Mouse (Mus musculus): ENCODE data around the gene 4933424G06Rik. TPM values are rescaled to one million over a fixed set of nuclear protein-coding genes. Genes with fewer than 3 reads are reported as not detected.
"Not testable (repeated sequence)": the region's sequence is repeated elsewhere in the genome, so short reads cannot be mapped to it uniquely, and the experiment has no call there.

4933424G06Rik gene
- polyA plus RNA-seq (2014; fragmentation: Nextera tagmentation; extraction: Ambion mirVana) = 0.40 and 0.92 TPM in 2 replicates

- Histone ChIP-seq H3K9me3 (ENCODE audit: control insufficient read depth, low read length) (no peaks in the 10 kb centered on the region), H3K9ac (replicated peaks; ENCODE audit: low read depth, low read length) (peak within 1 kb of the TSS; percentile 77), H3K4me1 (ENCODE audit: control insufficient read depth, insufficient read depth, low read length) (peaks cover 10% of the 10 kb centered on the region), H3K36me3 (ENCODE audit: control insufficient read depth, insufficient read depth, low read length) (0 out of 2 replicates have a peak, but pooled peaks cover 4% of the 10 kb centered on the region), H3K4me2 (ENCODE audit: low read depth, low read length) (peak within 1 kb of the TSS; percentile 83), H3K4me3 (ENCODE audit: low read depth, low read length) (peak within 1 kb of the TSS; percentile 72), H3K27ac (ENCODE audit: low read depth, low read length) (peak within 1 kb of the TSS; percentile 68), H3K27me3 (ENCODE audit: control insufficient read depth, insufficient read depth, low read length) (no peaks in the 10 kb centered on the region)
- WGBS = 0% methylated on average over 29 of the region's 29 CpGs
- peak; percentile 97 for ATAC-seq (ENCODE audit: low read depth)
These were observed at the start of gene 4933424G06Rik for GRCm38 (mm10) chr1:36709854-36710280. 4933424G06Rik (plus strand) TSS chr1:36710149.

- Histone ChIP-seq H3K27ac (ENCODE audit: low read depth, low read length) (no peak overlapping the region), H3K36me3 (ENCODE audit: control insufficient read depth, insufficient read depth, low read length) (no peaks in the 10 kb centered on the region), H3K27me3 (ENCODE audit: control insufficient read depth, insufficient read depth, low read length) (no peaks in the 10 kb centered on the region), H3K9ac (replicated peaks; ENCODE audit: low read depth, low read length) (no peak overlapping the region), H3K4me1 (ENCODE audit: control insufficient read depth, insufficient read depth, low read length) (no peaks in the 10 kb centered on the region), H3K9me3 (ENCODE audit: control insufficient read depth, low read length) (no peaks in the 10 kb centered on the region), H3K4me2 (ENCODE audit: low read depth, low read length) (no peak overlapping the region), H3K4me3 (ENCODE audit: low read depth, low read length) (no peak overlapping the region)
- ATAC-seq (ENCODE audit: low read depth) = no peak
- 77% methylated on average over 4 of the region's 4 CpGs for WGBS
These were observed 45.5 kb upstream of the 4933424G06Rik start for GRCm38 (mm10) chr1:36664457-36664856.

GRCm38 (mm10) chr1:36665165-36665723 lies 44.7 kb upstream of the 4933424G06Rik start:
- Histone ChIP-seq H3K36me3 (ENCODE audit: control insufficient read depth, insufficient read depth, low read length) (no peaks in the 10 kb centered on the region), H3K9me3 (ENCODE audit: control insufficient read depth, low read length) (no peaks in the 10 kb centered on the region), H3K4me3 (ENCODE audit: low read depth, low read length) (no peak overlapping the region), H3K27ac (ENCODE audit: low read depth, low read length) (no peak overlapping the region), H3K4me1 (ENCODE audit: control insufficient read depth, insufficient read depth, low read length) (no peaks in the 10 kb centered on the region), H3K9ac (replicated peaks; ENCODE audit: low read depth, low read length) (no peak overlapping the region), H3K27me3 (ENCODE audit: control insufficient read depth, insufficient read depth, low read length) (no peaks in the 10 kb centered on the region), H3K4me2 (ENCODE audit: low read depth, low read length) (no peak overlapping the region)
- WGBS = 63% methylated on average over 11 of the region's 11 CpGs
- ATAC-seq (ENCODE audit: low read depth) = no peak

GRCm38 (mm10) chr1:36665934-36666333 lies 44.0 kb upstream of the 4933424G06Rik start:
- 60% methylated on average over 4 of the region's 4 CpGs for WGBS
- no peak for ATAC-seq (ENCODE audit: low read depth)
- no peaks in the 10 kb centered on the region for H3K36me3 ChIP-seq (ENCODE audit: control insufficient read depth, insufficient read depth, low read length)

DNA sequence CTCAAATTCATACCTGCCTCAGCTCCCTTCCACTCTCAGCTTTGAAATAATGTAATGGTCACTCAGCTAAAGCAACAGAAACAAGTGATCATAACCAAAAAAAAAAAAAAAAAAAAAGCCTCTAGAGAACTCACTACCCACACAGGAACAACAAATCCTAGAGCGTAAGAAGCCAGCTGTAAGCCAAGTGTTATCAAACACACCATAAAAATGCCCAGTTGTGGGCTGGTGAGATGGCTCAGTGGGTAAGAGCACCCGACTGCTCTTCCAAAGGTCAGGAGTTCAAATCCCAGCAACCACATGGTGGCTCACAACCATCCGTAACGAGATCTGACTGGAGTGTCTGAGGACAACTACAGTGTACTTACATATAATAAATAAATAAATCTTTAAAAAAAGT lies 41.9 kb upstream of the 4933424G06Rik start:
- H3K4me1 ChIP-seq (ENCODE audit: control insufficient read depth, insufficient read depth, low read length); H3K9ac ChIP-seq (replicated peaks; ENCODE audit: low read depth, low read length); H3K27ac ChIP-seq (ENCODE audit: low read depth, low read length); H3K36me3 ChIP-seq (ENCODE audit: control insufficient read depth, insufficient read depth, low read length); ATAC-seq (ENCODE audit: low read depth); H3K9me3 ChIP-seq (ENCODE audit: control insufficient read depth, low read length); H3K4me2 ChIP-seq (ENCODE audit: low read depth, low read length); H3K4me3 ChIP-seq (ENCODE audit: low read depth, low read length); H3K27me3 ChIP-seq (ENCODE audit: control insufficient read depth, insufficient read depth, low read length): not testable (repeated sequence)
- 71% methylated on average over 4 of the region's 4 CpGs for WGBS

More at GRCm38 (mm10) chr1:36665934-36666333, 44.0 kb upstream of the 4933424G06Rik start:
- Histone ChIP-seq H3K4me3 (ENCODE audit: low read depth, low read length) (no peak overlapping the region), H3K27ac (ENCODE audit: low read depth, low read length) (no peak overlapping the region), H3K4me2 (ENCODE audit: low read depth, low read length) (no peak overlapping the region), H3K27me3 (ENCODE audit: control insufficient read depth, insufficient read depth, low read length) (no peaks in the 10 kb centered on the region), H3K9ac (replicated peaks; ENCODE audit: low read depth, low read length) (no peak overlapping the region), H3K4me1 (ENCODE audit: control insufficient read depth, insufficient read depth, low read length) (no peaks in the 10 kb centered on the region), H3K9me3 (ENCODE audit: control insufficient read depth, low read length) (no peaks in the 10 kb centered on the region)

DNA sequence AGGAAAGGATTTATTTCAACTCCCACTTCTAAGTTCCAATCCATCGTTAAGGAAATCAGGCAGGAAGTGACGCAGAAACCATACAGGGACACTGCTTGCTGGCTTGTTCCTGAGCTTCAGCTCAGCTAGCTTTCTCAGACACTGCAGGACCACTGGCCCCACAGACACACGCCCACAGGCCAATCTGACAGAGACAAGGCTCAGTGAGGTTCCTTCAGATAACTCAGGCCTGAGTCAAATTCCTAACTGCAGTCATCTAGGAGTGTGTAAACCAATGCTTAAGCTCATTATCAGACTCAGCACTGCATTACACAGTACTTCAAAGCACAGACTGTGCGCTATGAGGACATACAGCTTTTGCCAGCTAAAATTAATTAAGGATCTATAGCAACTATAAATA lies 39.7 kb upstream of the 4933424G06Rik start:
- H3K9me3 ChIP-seq (ENCODE audit: control insufficient read depth, low read length) = no peaks in the 10 kb centered on the region
- H3K4me3 ChIP-seq (ENCODE audit: low read depth, low read length) = no peak overlapping the region
- ATAC-seq (ENCODE audit: low read depth) = no peak
- no peak overlapping the region for H3K9ac ChIP-seq (replicated peaks; ENCODE audit: low read depth, low read length)
- no peaks in the 10 kb centered on the region for H3K4me1 ChIP-seq (ENCODE audit: control insufficient read depth, insufficient read depth, low read length)
- no peaks in the 10 kb centered on the region for H3K27me3 ChIP-seq (ENCODE audit: control insufficient read depth, insufficient read depth, low read length)
- WGBS = 77% methylated on average over 4 of the region's 4 CpGs
- H3K36me3 ChIP-seq (ENCODE audit: control insufficient read depth, insufficient read depth, low read length) = no peaks in the 10 kb centered on the region
- no peak overlapping the region for H3K4me2 ChIP-seq (ENCODE audit: low read depth, low read length)
- H3K27ac ChIP-seq (ENCODE audit: low read depth, low read length) = no peak overlapping the region

DNA sequence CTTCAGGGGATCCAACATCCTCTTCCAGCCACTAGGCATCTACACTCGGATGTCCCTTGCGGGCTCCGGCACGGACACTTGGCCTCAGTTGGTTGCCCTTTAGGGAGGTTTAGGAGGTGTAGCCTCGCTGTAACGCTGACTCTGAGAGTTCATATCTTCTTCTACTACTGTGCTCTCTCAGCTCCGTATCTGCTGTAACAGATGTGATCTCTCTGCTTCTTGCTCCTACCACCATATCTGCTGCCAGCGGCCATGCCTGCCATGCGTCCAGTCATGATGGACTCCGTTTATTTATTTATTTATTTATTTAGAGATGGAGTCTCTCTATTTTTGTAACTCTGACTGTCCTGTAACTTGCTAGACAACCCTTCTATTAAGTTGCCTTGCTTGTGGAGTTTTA lies 38.7 kb upstream of the 4933424G06Rik start:
- no peaks in the 10 kb centered on the region for H3K9me3 ChIP-seq (ENCODE audit: control insufficient read depth, low read length)
- H3K4me1 ChIP-seq (ENCODE audit: control insufficient read depth, insufficient read depth, low read length) = no peaks in the 10 kb centered on the region
- no peak overlapping the region for H3K4me2 ChIP-seq (ENCODE audit: low read depth, low read length)
- no peak overlapping the region for H3K9ac ChIP-seq (replicated peaks; ENCODE audit: low read depth, low read length)
- no peak overlapping the region for H3K4me3 ChIP-seq (ENCODE audit: low read depth, low read length)
- H3K36me3 ChIP-seq (ENCODE audit: control insufficient read depth, insufficient read depth, low read length) = no peaks in the 10 kb centered on the region
- WGBS = 93% methylated on average over 10 of the region's 10 CpGs
- H3K27me3 ChIP-seq (ENCODE audit: control insufficient read depth, insufficient read depth, low read length) = no peaks in the 10 kb centered on the region
- no peak overlapping the region for H3K27ac ChIP-seq (ENCODE audit: low read depth, low read length)
- ATAC-seq (ENCODE audit: low read depth) = no peak

DNA sequence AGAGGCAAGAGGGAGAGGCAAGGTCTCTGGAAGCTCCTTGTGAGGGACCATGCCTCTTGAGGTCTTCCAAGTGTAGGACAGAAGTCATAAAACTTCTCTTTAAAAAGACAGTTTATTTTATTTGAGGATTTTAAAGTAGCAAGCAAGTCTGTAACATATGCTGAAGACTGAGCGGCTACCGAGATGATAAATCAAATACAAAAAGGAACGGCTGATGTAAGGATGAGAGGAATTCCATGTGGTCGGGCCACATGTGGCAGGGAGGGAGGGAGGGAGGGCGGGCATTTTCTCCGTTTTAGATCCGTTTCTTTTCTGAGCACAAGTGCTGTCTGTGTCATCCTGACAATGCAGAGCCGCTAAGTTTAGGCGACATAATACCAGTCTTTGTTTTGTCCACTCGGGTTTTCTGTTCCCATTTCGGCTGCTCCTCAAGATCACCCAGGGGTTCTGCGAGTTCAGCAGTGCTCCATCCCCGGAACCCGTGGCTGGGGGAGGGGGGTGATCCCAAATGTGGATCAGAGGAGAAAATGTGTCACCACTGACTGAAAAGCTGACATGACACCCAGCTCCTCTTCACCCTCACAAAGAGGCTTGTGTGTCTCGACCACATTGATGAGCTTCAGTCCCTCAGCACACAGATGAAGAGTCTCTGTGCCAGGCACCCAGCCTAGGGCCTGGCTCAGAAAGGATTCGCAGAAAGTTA lies 37.1 kb upstream of the 4933424G06Rik start:
- Histone ChIP-seq H3K4me3 (ENCODE audit: low read depth, low read length) (no peak overlapping the region), H3K4me1 (ENCODE audit: control insufficient read depth, insufficient read depth, low read length) (no peaks in the 10 kb centered on the region), H3K4me2 (ENCODE audit: low read depth, low read length) (no peak overlapping the region), H3K27me3 (ENCODE audit: control insufficient read depth, insufficient read depth, low read length) (no peaks in the 10 kb centered on the region), H3K9ac (replicated peaks; ENCODE audit: low read depth, low read length) (no peak overlapping the region), H3K27ac (ENCODE audit: low read depth, low read length) (no peak overlapping the region), H3K9me3 (ENCODE audit: control insufficient read depth, low read length) (no peaks in the 10 kb centered on the region), H3K36me3 (ENCODE audit: control insufficient read depth, insufficient read depth, low read length) (no peaks in the 10 kb centered on the region)
- whole genome bisulfite sequencing = 46% methylated on average over 16 of the region's 16 CpGs
- no peak for ATAC-seq (ENCODE audit: low read depth)

DNA sequence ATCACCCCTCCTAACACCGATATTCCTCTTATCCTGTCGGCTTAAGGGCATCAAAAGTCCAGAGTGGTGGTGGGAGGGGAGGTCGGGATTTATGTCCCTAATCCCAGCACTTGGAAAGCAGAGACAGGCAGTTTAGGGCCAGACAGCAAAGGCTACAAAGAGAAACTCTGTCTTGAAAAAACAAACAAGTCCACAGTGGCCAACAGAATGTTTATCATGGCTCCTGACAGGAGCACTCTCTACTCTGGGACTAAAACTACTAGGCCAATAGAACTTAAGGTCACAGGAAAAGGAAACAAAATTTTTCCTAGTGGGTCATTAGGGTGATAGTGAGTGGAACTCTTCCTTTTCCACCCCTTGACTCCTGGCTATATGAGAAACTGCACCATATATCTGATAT lies 35.0 kb upstream of the 4933424G06Rik start:
- H3K9ac ChIP-seq (replicated peaks; ENCODE audit: low read depth, low read length) = no peak overlapping the region
- no peaks in the 10 kb centered on the region for H3K9me3 ChIP-seq (ENCODE audit: control insufficient read depth, low read length)
- no peak for ATAC-seq (ENCODE audit: low read depth)
- no peak overlapping the region for H3K4me3 ChIP-seq (ENCODE audit: low read depth, low read length)
- no peak overlapping the region for H3K4me2 ChIP-seq (ENCODE audit: low read depth, low read length)
- H3K27me3 ChIP-seq (ENCODE audit: control insufficient read depth, insufficient read depth, low read length) = no peaks in the 10 kb centered on the region
- H3K4me1 ChIP-seq (ENCODE audit: control insufficient read depth, insufficient read depth, low read length) = no peaks in the 10 kb centered on the region
- WGBS = 63% methylated on average over 3 of the region's 3 CpGs
- no peak overlapping the region for H3K27ac ChIP-seq (ENCODE audit: low read depth, low read length)
- H3K36me3 ChIP-seq (ENCODE audit: control insufficient read depth, insufficient read depth, low read length) = no peaks in the 10 kb centered on the region

All from neural tube, embryonic 14.5 days (tissue).